Mouse (Mus musculus): ENCODE data around the gene Clip2. TPM values are rescaled to one million over a fixed set of nuclear protein-coding genes. Genes with fewer than 3 reads are reported as not detected.
"Not testable (repeated sequence)": the region's sequence is repeated elsewhere in the genome, so short reads cannot be mapped to it uniquely, and the experiment has no call there.

Clip2 gene
- polyA plus RNA-seq, 1 experiment from 2014 or later, result 11.4 TPM

DNA sequence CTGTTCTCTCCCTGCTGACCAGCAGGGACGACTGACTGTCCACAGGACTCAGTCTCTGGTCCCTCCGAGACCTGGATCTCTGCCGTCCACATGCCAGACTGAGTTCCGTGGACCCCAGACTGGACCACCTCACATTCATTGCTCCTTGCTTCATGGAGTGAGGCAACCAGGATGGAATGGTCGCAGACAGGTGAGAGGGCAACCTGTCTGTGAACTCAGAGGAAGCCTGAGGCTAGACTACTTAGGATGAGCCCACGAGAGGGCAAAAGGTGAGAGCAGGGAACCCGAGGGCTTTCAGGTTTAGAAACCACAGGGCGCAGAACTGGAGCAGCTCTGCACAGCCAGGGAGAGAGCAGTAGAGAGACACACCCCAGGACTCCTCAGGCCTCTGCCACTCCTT lies 89.5 kb downstream of the Clip2 start:
- no peak overlapping the region for H3K4me3 ChIP-seq
- WGBS, result 85% methylated on average over 8 of the region's 8 CpGs
- no peaks in the 10 kb centered on the region for H3K9me3 ChIP-seq

DNA sequence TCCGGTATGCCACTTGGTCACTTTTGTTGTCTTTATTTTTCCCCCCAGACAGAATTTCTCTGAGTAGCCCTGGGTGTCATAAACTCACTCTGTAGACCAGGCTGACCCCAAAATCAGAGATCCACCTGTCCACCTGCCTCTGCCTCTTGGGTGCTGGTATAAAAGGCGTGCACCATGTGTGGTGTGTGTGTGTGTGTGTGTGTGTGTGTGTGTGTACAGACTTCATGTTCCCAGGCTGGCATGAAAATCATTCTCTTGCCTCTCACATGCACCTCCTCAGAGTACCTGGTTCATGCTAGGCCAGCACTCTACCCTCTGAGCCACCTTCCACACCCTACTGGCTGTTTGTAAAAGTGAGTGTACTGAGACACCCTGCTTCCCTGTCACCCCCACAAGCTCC lies 89.9 kb downstream of the Clip2 start:
- WGBS, result 90% methylated on average over 2 of the region's 2 CpGs
- Histone ChIP-seq H3K4me1 (peaks cover 15% of the 10 kb centered on the region), H3K27ac (replicated peaks) (no peak overlapping the region), H3K4me3 (no peak overlapping the region), H3K9ac (replicated peaks) (no peak overlapping the region), H3K9me3 (no peaks in the 10 kb centered on the region), H3K36me3 (no peaks in the 10 kb centered on the region), H3K27me3 (no peaks in the 10 kb centered on the region), H3K4me2 (replicated peaks) (no peak overlapping the region)
- ATAC-seq (ENCODE audit: low FRiP score, low read depth), result no peak

More for the DNA sequence above, 89.5 kb downstream of the Clip2 start:
- Histone ChIP-seq H3K27ac (replicated peaks) (no peak overlapping the region), H3K36me3 (no peaks in the 10 kb centered on the region), H3K4me2 (replicated peaks) (no peak overlapping the region), H3K9ac (replicated peaks) (no peak overlapping the region), H3K27me3 (no peaks in the 10 kb centered on the region), H3K4me1 (peaks cover 15% of the 10 kb centered on the region)
- ATAC-seq (ENCODE audit: low FRiP score, low read depth), result no peak

DNA sequence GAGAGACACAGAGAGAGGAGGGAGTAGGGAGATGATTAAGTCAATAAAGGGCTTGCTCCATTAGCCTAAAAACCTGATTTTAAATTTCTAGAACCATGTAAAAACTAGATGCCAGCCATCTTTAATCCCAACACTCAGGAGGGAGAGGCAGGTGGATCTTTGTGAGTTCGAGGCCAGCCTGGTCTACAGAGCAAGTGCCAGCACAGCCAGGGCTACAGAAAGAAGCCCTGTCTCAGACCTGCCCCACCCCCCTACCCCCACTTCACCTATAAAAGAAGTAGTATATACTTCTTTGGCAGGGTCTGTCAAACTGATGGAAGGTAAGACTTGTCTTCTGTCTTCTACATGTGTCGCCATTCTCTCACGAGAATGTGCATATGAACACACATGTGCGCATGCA lies 91.7 kb downstream of the Clip2 start:
- Histone ChIP-seq H3K27ac (replicated peaks) (no peak overlapping the region), H3K4me2 (replicated peaks) (no peak overlapping the region), H3K27me3 (no peaks in the 10 kb centered on the region), H3K9me3 (no peaks in the 10 kb centered on the region), H3K4me3 (no peak overlapping the region), H3K4me1 (no peaks in the 10 kb centered on the region), H3K36me3 (no peaks in the 10 kb centered on the region), H3K9ac (replicated peaks) (no peak overlapping the region)
- WGBS, result 95% methylated on average over 4 of the region's 4 CpGs
- no peak for ATAC-seq (ENCODE audit: low FRiP score, low read depth)

DNA sequence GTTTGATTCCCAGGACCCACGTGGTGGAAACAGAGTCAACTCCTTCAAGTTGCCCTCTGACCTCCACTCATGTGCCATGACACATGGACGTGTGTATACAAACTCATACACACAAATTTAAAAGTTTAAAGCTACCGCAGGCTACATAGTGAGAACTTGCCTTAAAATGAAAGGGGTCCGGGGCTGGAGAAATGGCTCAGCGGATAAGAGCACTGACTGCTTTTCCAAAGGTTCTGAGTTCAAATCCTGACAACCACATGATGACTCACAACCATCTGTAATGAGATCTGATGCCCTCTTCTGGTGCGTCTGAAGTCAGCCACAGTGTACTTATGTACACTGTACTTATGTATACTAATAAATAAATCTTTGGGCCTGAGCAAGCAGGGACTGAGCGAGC lies 93.1 kb downstream of the Clip2 start:
- 92% methylated on average over 7 of the region's 7 CpGs for WGBS
- Histone ChIP-seq H3K9me3 (no peaks in the 10 kb centered on the region), H3K4me1 (peaks cover 14% of the 10 kb centered on the region), H3K9ac (replicated peaks) (no peak overlapping the region), H3K4me3 (no peak overlapping the region), H3K4me2 (replicated peaks) (no peak overlapping the region), H3K27ac (replicated peaks) (no peak overlapping the region), H3K27me3 (no peaks in the 10 kb centered on the region), H3K36me3 (no peaks in the 10 kb centered on the region)
- no peak for ATAC-seq (ENCODE audit: low FRiP score, low read depth)

DNA sequence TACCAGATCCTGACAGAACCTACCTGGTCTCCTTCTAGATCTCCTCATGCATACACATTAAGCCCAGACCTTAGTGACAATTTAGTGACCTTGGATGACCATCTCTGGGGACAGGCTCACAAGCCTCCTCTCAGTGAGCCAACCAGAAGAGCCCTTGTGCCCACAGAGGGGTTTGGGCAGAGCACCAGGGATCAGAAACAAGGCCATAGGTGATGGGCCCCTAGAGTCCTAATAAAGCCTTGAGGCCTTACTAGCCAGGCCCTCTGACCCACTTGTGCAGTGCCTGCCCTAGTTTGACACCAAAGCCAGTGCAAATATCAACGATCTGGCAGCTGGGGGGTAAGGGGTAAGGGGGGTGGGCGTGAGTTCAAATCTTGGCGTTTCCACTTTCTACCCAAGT lies 93.8 kb downstream of the Clip2 start:
- Histone ChIP-seq H3K4me3 (no peak overlapping the region), H3K9ac (replicated peaks) (no peak overlapping the region), H3K9me3 (no peaks in the 10 kb centered on the region), H3K36me3 (no peaks in the 10 kb centered on the region), H3K27me3 (no peaks in the 10 kb centered on the region), H3K27ac (replicated peaks) (no peak overlapping the region), H3K4me2 (replicated peaks) (no peak overlapping the region), H3K4me1 (peaks cover 18% of the 10 kb centered on the region)
- no peak for ATAC-seq (ENCODE audit: low FRiP score, low read depth)
- 86% methylated on average over 3 of the region's 3 CpGs for WGBS

DNA sequence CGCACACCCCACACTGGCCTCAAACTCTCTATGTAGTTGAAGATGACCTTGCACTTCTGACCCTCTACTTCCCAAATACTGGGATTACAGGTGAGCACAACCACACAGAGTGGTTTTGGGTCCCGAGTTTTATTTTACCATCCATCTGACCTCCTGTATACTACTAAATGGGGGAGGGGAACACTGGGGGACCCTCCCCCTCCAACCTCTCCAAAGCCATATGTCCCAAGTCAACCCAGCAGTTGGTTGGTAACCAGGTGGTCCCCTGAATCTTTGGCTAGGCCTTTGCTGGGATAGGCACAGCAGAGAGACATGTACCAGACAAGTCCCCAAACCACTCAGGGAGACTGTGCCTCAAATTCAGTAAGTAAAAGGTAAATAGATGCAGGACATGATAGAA lies 94.9 kb downstream of the Clip2 start:
- H3K27ac ChIP-seq (replicated peaks), result no peak overlapping the region
- no peak overlapping the region for H3K4me3 ChIP-seq
- WGBS, result 96% methylated on average over 2 of the region's 2 CpGs

DNA sequence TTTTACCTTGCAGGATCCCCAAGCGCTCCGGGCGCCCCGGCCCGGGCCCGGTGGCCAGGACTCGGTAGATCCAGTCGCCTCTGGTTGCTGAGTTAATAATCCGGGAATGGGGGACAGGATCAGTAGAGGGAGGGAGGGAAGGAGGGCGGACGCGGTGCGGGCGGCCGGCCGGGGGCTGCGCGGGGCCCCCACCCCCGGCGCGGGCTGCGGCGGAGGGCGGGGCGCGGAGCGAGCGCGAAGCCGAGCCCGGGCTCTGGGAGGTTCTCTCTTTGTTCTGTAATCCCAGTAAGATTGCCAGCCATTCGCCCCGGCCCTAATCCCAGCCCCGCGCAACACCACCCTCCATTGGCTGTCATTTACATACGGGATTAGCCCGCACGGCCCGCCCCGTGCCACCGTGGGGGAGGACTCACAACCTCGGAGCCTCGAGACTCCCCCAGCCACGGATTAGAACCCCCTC lies 95.7 kb downstream of the Clip2 start, which contains the start of gene Gtf2ird1:
Gene Gtf2ird1 (minus strand): TSS at position 214 of the 460 bp plus-strand sequence.
- Histone ChIP-seq H3K27me3 (no peaks in the 10 kb centered on the region), H3K27ac (replicated peaks) (peak within 1 kb of the TSS; percentile 87), H3K4me3 (peak within 1 kb of the TSS; percentile 80), H3K4me1 (peaks cover 18% of the 10 kb centered on the region), H3K9ac (replicated peaks) (peak within 1 kb of the TSS; percentile 91), H3K4me2 (replicated peaks) (peak within 1 kb of the TSS; percentile 83), H3K9me3 (peaks cover 5% of the 10 kb centered on the region; the same call in 1 of the 2 replicates), H3K36me3 (peaks cover 12% of the 10 kb centered on the region)
- peak; percentile 89 for ATAC-seq (ENCODE audit: low FRiP score, low read depth)
- 1% methylated on average over 44 of the region's 44 CpGs for WGBS

More for the DNA sequence above, 94.9 kb downstream of the Clip2 start:
- peaks cover 18% of the 10 kb centered on the region for H3K4me1 ChIP-seq
- no peaks in the 10 kb centered on the region; the same call in 1 of the 2 replicates for H3K9me3 ChIP-seq
- peaks cover 4% of the 10 kb centered on the region; the same call in 1 of the 2 replicates for H3K36me3 ChIP-seq
- H3K9ac ChIP-seq (replicated peaks), result no peak overlapping the region
- ATAC-seq (ENCODE audit: low FRiP score, low read depth), result no peak
- no peaks in the 10 kb centered on the region for H3K27me3 ChIP-seq
- H3K4me2 ChIP-seq (replicated peaks), result no peak overlapping the region

DNA sequence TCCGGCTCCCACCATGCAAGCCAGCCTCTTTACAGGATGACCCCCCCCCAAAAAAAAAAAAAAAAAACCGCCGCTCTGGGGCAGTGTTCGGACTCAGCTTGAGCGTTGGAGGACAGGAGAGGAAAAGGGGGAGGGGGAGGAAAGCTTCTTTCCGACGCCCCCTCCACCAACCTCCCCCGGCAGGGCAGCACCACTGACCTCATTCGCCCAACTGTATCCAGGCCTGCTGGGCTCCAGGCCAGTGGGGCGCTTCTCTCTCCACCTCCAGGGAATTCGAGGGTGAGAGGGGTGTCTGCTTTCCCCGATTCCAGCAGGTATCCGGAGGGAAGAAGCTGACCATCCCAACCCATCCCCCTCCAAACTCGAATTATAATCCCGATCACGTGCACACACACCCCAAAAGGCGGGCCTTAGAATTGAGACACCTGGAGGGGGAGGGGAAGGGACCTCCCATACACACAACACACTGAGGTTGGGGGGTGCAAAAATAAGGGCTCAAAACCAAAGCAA lies 96.3 kb downstream of the Clip2 start:
- peak overlapping the region; percentile 87 for H3K27ac ChIP-seq (replicated peaks)
- ATAC-seq (ENCODE audit: low FRiP score, low read depth), result peak; percentile 55
- WGBS, result 0% methylated on average over 17 of the region's 17 CpGs

DNA sequence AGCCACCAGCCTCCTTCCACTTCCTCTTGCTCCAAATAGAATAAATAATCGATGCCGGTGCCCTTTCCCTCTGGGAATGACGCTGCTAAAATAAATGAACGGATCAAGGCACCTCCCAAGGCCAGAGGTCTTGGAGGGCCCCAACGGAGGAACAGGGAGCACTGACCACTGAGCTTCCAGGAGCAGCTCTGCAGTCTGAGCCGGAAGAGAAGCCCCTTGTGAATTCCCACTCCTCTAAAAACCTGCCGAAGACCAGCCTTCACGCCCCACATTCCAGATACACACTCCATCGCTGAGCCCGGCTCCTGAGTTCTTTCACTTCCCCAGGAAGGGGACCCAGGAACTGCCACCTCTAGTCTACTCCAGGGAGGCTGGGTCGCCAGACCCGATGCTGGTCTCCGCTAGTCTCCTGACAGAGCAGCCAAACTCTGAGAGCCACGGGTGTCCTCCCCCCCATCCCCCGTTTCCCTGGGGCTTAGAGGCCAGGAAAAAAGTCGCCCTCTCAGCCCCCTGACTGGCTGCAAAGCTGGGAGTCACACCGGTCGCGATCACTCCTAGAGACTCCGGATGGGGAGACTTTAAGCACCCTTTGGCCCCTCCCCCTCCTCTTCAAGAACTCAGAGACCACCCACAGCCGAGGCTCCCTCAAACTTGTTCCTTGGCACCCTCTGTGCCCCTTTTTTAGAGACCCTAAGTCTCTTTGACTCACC lies 96.9 kb downstream of the Clip2 start:
- peak; percentile 55 for ATAC-seq (ENCODE audit: low FRiP score, low read depth)
- 2% methylated on average over 21 of the region's 21 CpGs for WGBS

More for the DNA sequence above, 96.3 kb downstream of the Clip2 start:
- peak overlapping the region; percentile 83 for H3K4me2 ChIP-seq (replicated peaks)
- peak overlapping the region; percentile 80 for H3K4me3 ChIP-seq
- H3K36me3 ChIP-seq, result peaks cover 18% of the 10 kb centered on the region
- no peaks in the 10 kb centered on the region for H3K27me3 ChIP-seq
- H3K9ac ChIP-seq (replicated peaks), result peak overlapping the region; percentile 91
- H3K4me1 ChIP-seq, result peaks cover 18% of the 10 kb centered on the region
- peaks cover 5% of the 10 kb centered on the region; the same call in 1 of the 2 replicates for H3K9me3 ChIP-seq

DNA sequence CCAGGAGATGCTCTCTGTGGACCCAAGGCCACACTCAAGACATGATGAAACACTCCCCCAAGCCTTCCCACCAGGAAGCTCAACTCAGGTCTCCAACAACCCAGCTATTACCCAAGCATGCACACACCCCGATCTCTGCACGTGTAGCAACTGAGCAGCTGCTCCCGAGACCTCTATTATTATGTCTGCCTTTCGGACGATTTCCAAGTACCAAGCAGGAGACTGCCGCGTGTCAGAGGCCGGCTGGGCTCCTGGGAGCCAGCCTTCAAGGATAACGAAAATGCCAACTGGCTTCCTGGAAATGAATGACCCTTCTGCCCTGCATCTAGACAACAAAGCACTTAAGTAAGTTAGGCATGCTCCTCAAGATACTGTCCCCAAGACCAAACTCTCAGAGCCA lies 97.8 kb downstream of the Clip2 start:
- H3K9ac ChIP-seq (replicated peaks), result peak overlapping the region; percentile 91
- H3K4me3 ChIP-seq, result peak overlapping the region; percentile 80
- no peak for ATAC-seq (ENCODE audit: low FRiP score, low read depth)
- peak overlapping the region; percentile 83 for H3K4me2 ChIP-seq (replicated peaks)
- WGBS, result 52% methylated on average over 9 of the region's 9 CpGs
- peaks cover 27% of the 10 kb centered on the region for H3K36me3 ChIP-seq
- H3K27ac ChIP-seq (replicated peaks), result 0 out of 2 replicates have a peak overlapping the region, but pooled peaks have one; percentile 20
- no peaks in the 10 kb centered on the region for H3K27me3 ChIP-seq
- peaks cover 5% of the 10 kb centered on the region; the same call in 1 of the 2 replicates for H3K9me3 ChIP-seq
- H3K4me1 ChIP-seq, result peaks cover 18% of the 10 kb centered on the region

More for the DNA sequence above, 96.9 kb downstream of the Clip2 start:
- peak overlapping the region; percentile 80 for H3K4me3 ChIP-seq
- peak overlapping the region; percentile 83 for H3K4me2 ChIP-seq (replicated peaks)
- H3K27ac ChIP-seq (replicated peaks), result peak overlapping the region; percentile 87
- H3K27me3 ChIP-seq, result no peaks in the 10 kb centered on the region
- H3K9ac ChIP-seq (replicated peaks), result peak overlapping the region; percentile 91
- peaks cover 5% of the 10 kb centered on the region; the same call in 1 of the 2 replicates for H3K9me3 ChIP-seq
- peaks cover 18% of the 10 kb centered on the region for H3K4me1 ChIP-seq
- peaks cover 24% of the 10 kb centered on the region for H3K36me3 ChIP-seq

DNA sequence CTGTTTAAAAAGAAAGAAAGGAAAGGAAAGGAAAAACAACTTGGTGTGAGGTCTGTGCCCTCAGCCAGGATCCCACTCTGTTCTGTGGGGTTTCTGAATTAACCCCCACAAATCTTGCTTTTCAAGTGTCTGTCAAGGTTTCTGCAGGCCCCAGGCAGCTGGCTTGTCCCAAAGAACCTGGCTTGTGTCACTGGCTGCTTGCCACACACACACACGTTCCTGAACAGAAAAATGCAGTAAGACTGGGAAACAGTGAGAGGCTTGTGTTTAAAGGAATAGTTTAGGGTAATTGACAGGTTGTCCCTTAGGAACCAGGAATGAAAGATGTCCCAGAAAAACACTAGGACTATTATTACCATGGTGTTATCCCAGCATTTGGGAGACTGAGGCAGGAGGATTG lies 98.7 kb downstream of the Clip2 start:
- peaks cover 5% of the 10 kb centered on the region; the same call in 1 of the 2 replicates for H3K9me3 ChIP-seq
- no peaks in the 10 kb centered on the region for H3K27me3 ChIP-seq
- peaks cover 27% of the 10 kb centered on the region for H3K36me3 ChIP-seq
- H3K4me2 ChIP-seq (replicated peaks), result no peak overlapping the region
- no peak for ATAC-seq (ENCODE audit: low FRiP score, low read depth)
- H3K9ac ChIP-seq (replicated peaks), result no peak overlapping the region
- H3K27ac ChIP-seq (replicated peaks), result no peak overlapping the region
- no peak overlapping the region for H3K4me3 ChIP-seq
- peaks cover 18% of the 10 kb centered on the region for H3K4me1 ChIP-seq
- WGBS, result 31% methylated on average over 1 of the region's 1 CpGs

DNA sequence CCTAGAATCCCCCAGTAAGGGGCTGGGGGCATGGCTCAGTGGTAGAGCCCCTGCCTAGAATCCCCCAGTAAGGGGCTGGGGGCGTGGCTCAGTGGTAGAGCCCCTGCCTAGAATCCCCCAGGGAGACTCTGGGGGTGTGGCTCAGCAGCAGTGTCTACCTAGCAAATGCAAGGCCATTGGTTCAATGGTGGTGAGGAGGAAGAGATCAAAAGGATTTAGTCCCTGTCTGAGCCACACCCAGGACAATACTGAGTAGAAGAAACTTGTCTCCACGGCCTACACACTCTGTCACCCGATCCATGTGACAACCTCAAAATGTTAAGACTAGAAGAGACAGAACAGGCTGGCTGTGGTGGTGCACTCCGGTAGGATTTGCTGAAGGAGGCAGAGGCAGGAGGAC lies 105.5 kb downstream of the Clip2 start:
- not testable (repeated sequence) for H3K4me3 ChIP-seq; ATAC-seq (ENCODE audit: low FRiP score, low read depth); H3K9ac ChIP-seq (replicated peaks); H3K27me3 ChIP-seq; H3K4me2 ChIP-seq (replicated peaks); H3K27ac ChIP-seq (replicated peaks); H3K9me3 ChIP-seq
- 95% methylated on average over 4 of the region's 4 CpGs for WGBS
- Histone ChIP-seq H3K4me1 (peaks cover 12% of the 10 kb centered on the region), H3K36me3 (peaks cover 62% of the 10 kb centered on the region)

Measured in midbrain, embryonic 12.5 days (tissue).